Mouse (Mus musculus) ES-Bruce4 (cell line): ENCODE data around the gene Snf8.
A peak's percentile ranks its signal among the peaks of the same experiment; 100 is the strongest.

ENCODE experiments used
- CTCF ChIP-seq: IDR thresholded peaks from one replicate; pipeline ENCODE4 v1.8.1; 2011; ENCODE audit warnings: low read depth, low read length
- EP300 ChIP-seq: IDR thresholded peaks from 2 replicates; pipeline ENCODE4 v1.6.1; 2011; ENCODE audit warnings: low read depth, low read length; ENCODE audit not compliant: insufficient read depth
- POLR2A ChIP-seq: IDR thresholded peaks from one replicate; pipeline ENCODE4 v1.8.1; 2011; ENCODE audit warnings: low read length; ENCODE audit not compliant: insufficient read depth

DNA sequence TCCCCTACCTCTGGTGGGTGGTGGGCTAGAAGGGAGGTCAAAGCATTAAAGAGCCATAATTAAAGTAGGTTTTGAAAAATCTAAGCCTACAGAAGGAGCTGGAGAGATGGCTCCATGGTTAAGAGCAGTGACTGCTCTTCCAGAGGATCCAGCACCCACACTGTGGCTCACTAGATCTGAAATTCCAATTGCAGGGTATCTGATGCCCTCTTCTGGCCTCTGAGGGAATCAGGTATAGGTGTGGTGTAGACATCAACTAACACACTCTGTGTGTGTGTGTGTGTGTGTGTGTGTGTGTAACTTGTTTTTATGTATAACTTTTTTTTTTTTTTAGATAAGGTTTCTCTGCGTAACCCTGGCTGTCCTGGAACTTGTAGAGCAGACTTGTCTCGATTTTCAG, 56.4 kb downstream of the Snf8 start:
- TF ChIP-seq CTCF = peak; percentile 36
- TF ChIP-seq POLR2A = no peak
- TF ChIP-seq EP300 = no peak
